Mouse (Mus musculus): Measurements from ENCODE around the gene Ing1.

Ing1 gene

DNA sequence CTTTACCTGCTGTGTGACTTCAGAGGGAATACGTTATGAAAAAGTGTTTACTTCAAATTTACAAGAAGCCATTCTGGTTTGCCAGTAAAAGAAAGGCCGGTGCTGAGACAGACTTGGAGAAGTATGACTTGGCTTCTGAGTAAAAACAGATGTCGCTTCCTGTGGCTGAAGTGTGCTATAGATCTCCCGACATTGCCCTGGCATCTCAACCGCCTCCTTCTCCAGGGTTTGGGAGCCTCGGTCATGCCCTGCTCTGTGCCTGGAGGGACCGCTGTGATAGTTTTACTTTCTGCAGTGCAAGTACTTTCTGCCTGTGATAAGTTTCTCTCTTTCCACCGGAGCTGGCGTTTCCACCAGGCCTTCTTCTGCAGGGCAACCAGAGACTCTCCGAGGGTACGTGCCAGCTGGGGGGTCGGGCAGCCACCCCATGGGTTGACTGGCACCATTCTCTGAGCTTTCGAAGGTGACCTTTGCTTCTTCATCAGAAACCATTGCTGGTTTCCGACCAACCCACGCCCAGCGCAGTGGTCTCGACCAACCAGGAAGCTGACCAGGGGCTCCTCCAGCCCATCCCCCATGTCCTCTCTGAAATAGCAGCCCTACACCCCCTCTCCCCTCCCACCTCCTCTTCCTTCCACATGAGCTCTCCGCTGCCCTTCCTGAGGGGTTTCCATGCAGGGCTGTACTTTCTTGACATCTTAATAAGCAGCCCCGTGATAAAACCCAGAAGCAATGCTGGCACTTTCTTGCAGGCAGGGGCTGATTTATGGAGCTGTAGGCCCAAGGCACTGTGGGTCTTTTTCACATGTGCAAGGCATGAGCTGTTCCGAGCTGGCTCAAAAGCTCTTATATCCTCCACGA, 30.4 kb downstream of the Ing1 start:
- CTCF ChIA-PET, result no interaction called here

DNA sequence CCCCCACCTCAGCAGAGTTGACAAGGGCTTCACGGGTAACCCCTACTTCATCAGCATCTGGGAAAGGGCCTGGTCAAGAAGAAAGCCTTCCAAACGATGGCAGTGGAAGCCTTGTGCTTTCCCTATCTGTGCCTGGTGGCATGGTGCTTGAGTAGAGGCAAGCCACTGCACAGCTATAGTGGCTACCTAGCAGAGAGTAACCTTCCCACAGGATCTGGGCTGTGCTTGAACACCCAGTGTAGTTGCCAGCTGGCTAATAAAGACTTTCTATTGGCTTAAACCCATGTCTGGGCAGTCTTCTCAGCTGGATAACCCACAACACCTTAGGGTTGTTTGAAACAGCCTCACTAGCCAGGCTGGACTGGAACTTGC, 31.0 kb downstream of the Ing1 start:
- CTCF ChIA-PET, result no interaction called here

- CTCF ChIA-PET, result no interaction called here
Measured at GRCm38 (mm10) chr8:11591837-11592236, 36.5 kb downstream of the Ing1 start.

DNA sequence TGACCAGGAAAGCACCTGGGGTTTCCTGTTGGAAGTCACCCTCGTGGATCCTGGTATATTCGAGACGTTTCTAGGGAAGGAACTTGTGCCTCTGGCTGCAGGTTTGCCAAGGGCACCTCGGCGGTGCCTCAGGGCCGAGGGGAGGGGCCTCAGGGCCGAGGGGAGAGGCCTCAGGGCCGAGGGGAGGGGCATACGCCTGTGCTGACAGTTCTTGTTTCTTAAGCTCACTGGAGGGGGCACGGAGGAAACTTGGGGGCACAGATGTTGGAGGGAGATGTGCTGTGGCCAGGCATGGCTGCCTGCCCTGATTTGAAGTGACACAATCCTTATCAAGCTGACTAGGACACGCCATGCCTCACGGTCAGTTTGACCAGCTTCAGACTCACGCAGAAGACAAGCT, 36.9 kb downstream of the Ing1 start:
- CTCF ChIA-PET, result no interaction called here

DNA sequence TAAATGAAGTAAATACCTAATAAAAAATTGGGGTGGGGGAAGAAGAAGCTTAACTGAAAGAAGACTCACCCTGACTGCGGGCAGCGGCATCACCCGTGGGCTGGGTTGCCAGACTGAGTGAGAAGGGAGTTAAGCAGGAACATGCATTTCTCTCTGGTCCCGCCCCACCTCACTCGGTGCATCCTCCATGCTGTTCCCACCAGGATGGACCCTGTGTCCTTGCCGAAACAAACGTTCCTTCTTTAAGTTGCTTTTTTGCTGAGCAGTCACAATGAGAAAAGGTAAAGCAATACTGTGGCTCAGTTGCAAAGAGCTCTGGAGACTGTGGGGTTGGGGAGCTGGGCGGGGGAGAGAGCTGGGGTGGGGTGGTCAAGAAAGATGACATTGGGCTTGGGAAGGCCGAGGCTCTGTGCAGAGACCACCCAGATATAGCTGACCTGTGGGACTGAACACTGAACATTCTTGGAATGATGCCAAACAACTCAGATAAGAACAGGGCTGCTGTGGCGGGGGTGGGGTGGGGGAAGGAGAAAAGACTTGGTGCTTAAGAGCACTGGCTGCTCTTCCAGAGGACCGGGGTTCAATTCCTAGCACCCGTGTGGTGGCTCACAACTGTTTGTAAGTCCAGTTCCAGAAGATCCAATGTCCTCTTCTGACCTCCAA, 38.0 kb downstream of the Ing1 start:
- CTCF ChIA-PET, result no interaction called here

- CTCF ChIA-PET, result no interaction called here
Measured at GRCm38 (mm10) chr8:11600301-11600951, 45.1 kb downstream of the Ing1 start.

- CTCF ChIA-PET, result interaction anchor here (1.0 to 1.3 kb wide), 4 partner anchors 14 to 57 kb away, joined by 3 to 6 read pairs (median 4); no protein-coding TSS in a partner anchor
Measured at GRCm38 (mm10) chr8:11602006-11602680, 46.8 kb downstream of the Ing1 start.

DNA sequence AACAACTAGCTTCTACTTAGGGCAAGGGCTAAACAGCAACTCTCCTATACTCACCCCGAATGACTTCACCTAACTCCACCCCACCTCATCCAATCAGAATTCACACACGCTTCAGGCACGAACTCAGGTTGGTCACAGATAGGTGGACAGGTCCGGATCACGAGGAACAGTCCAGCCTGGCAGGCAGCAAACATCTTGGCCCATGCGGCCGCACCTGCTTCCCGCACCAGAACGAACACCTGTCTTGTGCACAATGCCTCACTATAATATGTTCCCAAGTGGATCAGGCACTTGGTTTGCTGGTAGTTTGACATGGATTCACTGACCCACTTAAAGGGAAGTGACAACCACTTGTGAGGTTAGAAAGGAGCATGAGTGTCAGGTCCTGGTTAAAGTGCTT, 53.5 kb downstream of the Ing1 start:
- CTCF ChIA-PET, result interaction anchor here (0.9 kb wide), 1 partner anchor 190 kb away, joined by 3 read pairs; no protein-coding TSS in a partner anchor

Data from spleen, embryonic (tissue).